Mouse (Mus musculus): ENCODE measurements around the gene Dcdc2c. TPM values are rescaled to one million over a fixed set of nuclear protein-coding genes. Genes with fewer than 3 reads are reported as not detected.
A peak's percentile ranks its signal among the peaks of the same experiment; 100 is the strongest.

Gene Dcdc2c
- polyA plus RNA-seq, 1 experiment, result 0.05 TPM

DNA sequence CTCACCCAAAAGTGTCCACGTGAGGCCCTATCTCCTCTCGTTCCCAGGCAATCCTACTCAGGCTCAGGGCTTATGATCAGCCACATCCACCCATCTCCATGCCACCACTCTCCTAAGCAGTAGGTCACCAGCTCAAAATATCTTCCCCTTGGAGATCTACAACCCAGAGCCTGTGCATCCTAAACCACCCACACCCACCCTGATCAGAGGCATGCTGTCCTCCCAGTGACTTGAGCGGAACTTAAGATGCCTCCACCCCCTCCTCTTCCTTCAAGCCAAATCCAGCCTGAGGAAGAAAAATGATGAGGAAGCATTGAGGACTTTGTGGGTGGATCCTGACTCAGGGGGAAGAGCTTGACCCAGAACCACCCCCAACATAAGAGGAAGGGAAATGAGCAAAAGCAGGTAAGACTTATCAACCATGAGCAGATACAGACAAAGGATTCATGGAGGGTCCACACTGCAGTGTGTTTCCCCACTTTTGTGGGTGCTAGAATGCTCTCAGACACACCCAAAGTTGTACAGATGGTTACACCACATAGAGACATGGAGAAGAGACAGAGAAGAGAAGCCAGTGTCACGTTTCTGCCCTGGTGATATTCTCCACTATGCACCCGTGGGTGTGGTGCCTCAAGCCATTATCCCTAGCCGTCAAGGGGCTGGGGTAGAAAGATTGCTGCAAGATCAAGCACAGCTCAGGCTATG is 23.3 kb upstream of the Dcdc2c start:
- H3K79me2 ChIP-seq (ENCODE audit: control insufficient read depth, insufficient read depth), result no peaks in the 10 kb centered on the region

DNA sequence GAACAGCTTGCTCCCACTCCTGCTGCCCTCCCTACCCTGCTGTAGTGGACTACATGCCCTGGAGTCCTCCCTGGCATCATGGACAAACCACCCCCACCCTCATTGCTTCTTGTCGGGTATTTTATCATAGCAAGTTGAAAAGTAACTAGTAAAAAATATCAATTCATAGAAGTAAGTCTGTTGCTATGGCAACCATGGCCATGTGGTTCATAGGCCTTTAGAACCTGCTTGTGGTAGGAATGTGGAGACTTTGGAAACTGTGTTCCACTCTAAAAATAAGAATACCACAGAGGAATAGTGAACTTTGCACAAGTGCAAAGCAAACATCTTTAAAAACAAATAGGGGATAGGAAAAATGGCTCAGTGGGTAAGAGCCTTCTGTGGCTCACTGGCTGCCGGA is 20.0 kb upstream of the Dcdc2c start:
- TF ChIP-seq USF1 (IDR thresholded peaks at IDR 0.05; ENCODE audit: low read depth), result no peak
- TF ChIP-seq REST (IDR thresholded peaks at IDR 0.05; ENCODE audit: insufficient read depth, insufficient read length), result no peak
- no peak for TF ChIP-seq POLR2A (IDR thresholded peaks at IDR 0.05; ENCODE audit: insufficient read length, low read depth)
- TF ChIP-seq TCF12 (IDR thresholded peaks at IDR 0.05; ENCODE audit: insufficient read depth, poor library complexity, severe bottlenecking), result no peak
- no peak for TF ChIP-seq E2F4 (IDR thresholded peaks at IDR 0.05; ENCODE audit: insufficient read depth)
- TF ChIP-seq MYOG (IDR thresholded peaks at IDR 0.05; ENCODE audit: control insufficient read depth in 1 of 3, insufficient read depth in 1 of 3, insufficient read length in 2 of 3, low read depth in 2 of 3), result no peak
- TF ChIP-seq MAX (IDR thresholded peaks at IDR 0.05; ENCODE audit: low read depth), result no peak
- TF ChIP-seq CEBPB (IDR thresholded peaks at IDR 0.05; ENCODE audit: insufficient read depth, poor library complexity, severe bottlenecking), result no peak
- TF ChIP-seq MYOD1 (IDR thresholded peaks at IDR 0.05; ENCODE audit: control insufficient read depth in 1 of 3, insufficient read length in 2 of 3, low read depth in 2 of 3), result no peak
- TF ChIP-seq POLR2AphosphoS2 (IDR thresholded peaks at IDR 0.05; ENCODE audit: insufficient read length, low read depth), result no peak
- no peak for TF ChIP-seq TCF3 (IDR thresholded peaks at IDR 0.05; ENCODE audit: insufficient read length, low read depth)
- TF ChIP-seq SRF (IDR thresholded peaks at IDR 0.05; ENCODE audit: control insufficient read depth, insufficient read length, low read depth), result no peak
- Histone ChIP-seq H3K36me3 (ENCODE audit: control insufficient read depth, insufficient read depth) (no peaks in the 10 kb centered on the region), H3K27me3 (ENCODE audit: control insufficient read depth, insufficient read depth, insufficient read length) (no peaks in the 10 kb centered on the region), H3K4me2 (ENCODE audit: low read depth) (no peak overlapping the region), H3K79me2 (ENCODE audit: control insufficient read depth, insufficient read depth) (no peaks in the 10 kb centered on the region), H3K4me3 (no peak overlapping the region), H3ac (ENCODE audit: control insufficient read depth, insufficient read length) (no peak overlapping the region)

More for the DNA sequence above, 23.3 kb upstream of the Dcdc2c start:
- H3K4me3 ChIP-seq, result no peak overlapping the region
- TF ChIP-seq TCF3 (IDR thresholded peaks at IDR 0.05; ENCODE audit: insufficient read length, low read depth) (no peak), POLR2AphosphoS2 (IDR thresholded peaks at IDR 0.05; ENCODE audit: insufficient read length, low read depth) (no peak), MYOD1 (IDR thresholded peaks at IDR 0.05; ENCODE audit: control insufficient read depth in 1 of 3, insufficient read length in 2 of 3, low read depth in 2 of 3) (no peak), MYOG (IDR thresholded peaks at IDR 0.05; ENCODE audit: control insufficient read depth in 1 of 3, insufficient read depth in 1 of 3, insufficient read length in 2 of 3, low read depth in 2 of 3) (no peak), POLR2A (IDR thresholded peaks at IDR 0.05; ENCODE audit: insufficient read length, low read depth) (no peak), CEBPB (IDR thresholded peaks at IDR 0.05; ENCODE audit: insufficient read depth, poor library complexity, severe bottlenecking) (no peak)
- no peak overlapping the region for H3ac ChIP-seq (ENCODE audit: control insufficient read depth, insufficient read length)
- H3K27me3 ChIP-seq (ENCODE audit: control insufficient read depth, insufficient read depth, insufficient read length), result peaks cover 4% of the 10 kb centered on the region
- no peak overlapping the region for H3K4me2 ChIP-seq (ENCODE audit: low read depth)
- H3K36me3 ChIP-seq (ENCODE audit: control insufficient read depth, insufficient read depth), result no peaks in the 10 kb centered on the region

DNA sequence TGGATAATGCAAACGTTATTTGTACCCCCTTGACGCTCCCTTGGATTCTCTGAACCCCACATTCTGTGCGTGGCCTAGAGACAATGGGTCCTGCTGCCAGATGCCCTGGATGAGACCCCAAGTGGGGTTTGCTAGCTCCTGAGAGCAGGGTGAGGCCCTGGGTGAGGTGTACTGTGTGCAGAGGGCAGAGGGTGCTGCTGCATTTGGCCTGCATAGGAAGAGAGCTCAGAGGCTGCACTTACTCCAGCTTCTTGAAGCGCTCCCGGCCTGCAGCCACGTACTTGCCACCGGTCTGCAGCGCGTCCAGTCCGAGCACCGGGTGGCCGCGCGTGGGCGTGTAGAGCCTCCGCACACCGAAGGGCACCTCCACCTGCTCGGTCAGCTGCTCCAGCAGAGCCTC is 424 bp downstream of the Dcdc2c start:
- Histone ChIP-seq H3K79me2 (ENCODE audit: control insufficient read depth, insufficient read depth) (no peaks in the 10 kb centered on the region), H3ac (ENCODE audit: control insufficient read depth, insufficient read length) (no peak overlapping the region), H3K27me3 (ENCODE audit: control insufficient read depth, insufficient read depth, insufficient read length) (no peaks in the 10 kb centered on the region), H3K4me2 (ENCODE audit: low read depth) (no peak overlapping the region), H3K4me3 (no peak overlapping the region), H3K36me3 (ENCODE audit: control insufficient read depth, insufficient read depth) (no peaks in the 10 kb centered on the region)
- no peak for TF ChIP-seq MYOD1 (IDR thresholded peaks at IDR 0.05; ENCODE audit: control insufficient read depth in 1 of 3, insufficient read length in 2 of 3, low read depth in 2 of 3)
- no peak for TF ChIP-seq POLR2AphosphoS2 (IDR thresholded peaks at IDR 0.05; ENCODE audit: insufficient read length, low read depth)
- no peak for TF ChIP-seq E2F4 (IDR thresholded peaks at IDR 0.05; ENCODE audit: insufficient read depth)
- TF ChIP-seq SRF (IDR thresholded peaks at IDR 0.05; ENCODE audit: control insufficient read depth, insufficient read length, low read depth), result no peak
- no peak for TF ChIP-seq TCF12 (IDR thresholded peaks at IDR 0.05; ENCODE audit: insufficient read depth, poor library complexity, severe bottlenecking)
- no peak for TF ChIP-seq MYOG (IDR thresholded peaks at IDR 0.05; ENCODE audit: control insufficient read depth in 1 of 3, insufficient read depth in 1 of 3, insufficient read length in 2 of 3, low read depth in 2 of 3)
- TF ChIP-seq REST (IDR thresholded peaks at IDR 0.05; ENCODE audit: insufficient read depth, insufficient read length), result no peak
- TF ChIP-seq USF1 (IDR thresholded peaks at IDR 0.05; ENCODE audit: low read depth), result no peak
- TF ChIP-seq CEBPB (IDR thresholded peaks at IDR 0.05; ENCODE audit: insufficient read depth, poor library complexity, severe bottlenecking), result no peak
- TF ChIP-seq POLR2A (IDR thresholded peaks at IDR 0.05; ENCODE audit: insufficient read length, low read depth), result no peak
- no peak for TF ChIP-seq TCF3 (IDR thresholded peaks at IDR 0.05; ENCODE audit: insufficient read length, low read depth)
- no peak for TF ChIP-seq MAX (IDR thresholded peaks at IDR 0.05; ENCODE audit: low read depth)

DNA sequence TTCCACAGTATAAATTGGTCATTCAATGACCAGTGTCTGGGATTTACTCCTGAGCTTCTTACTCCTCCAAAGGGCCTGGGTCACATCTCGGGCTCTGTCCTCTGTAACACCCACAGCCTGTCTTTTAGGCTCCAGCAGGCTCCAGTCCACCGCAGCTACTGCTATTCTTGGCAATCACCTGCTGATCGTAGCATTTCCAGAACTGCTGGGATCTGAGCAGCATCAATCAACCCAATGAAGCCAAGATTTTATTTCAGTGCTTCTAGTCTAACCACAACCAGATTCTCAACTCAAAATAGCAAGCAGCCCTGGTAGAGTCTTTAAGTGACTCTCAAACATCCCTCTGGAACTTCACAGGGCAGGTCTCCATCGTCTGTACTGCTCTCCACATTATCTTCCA is 3.3 kb downstream of the Dcdc2c start:
- H3ac ChIP-seq (ENCODE audit: control insufficient read depth, insufficient read length), result no peak overlapping the region
- no peaks in the 10 kb centered on the region for H3K79me2 ChIP-seq (ENCODE audit: control insufficient read depth, insufficient read depth)
- TF ChIP-seq MYOD1 (IDR thresholded peaks at IDR 0.05; ENCODE audit: control insufficient read depth in 1 of 3, insufficient read length in 2 of 3, low read depth in 2 of 3), result peak in 1 of 3 experiments; percentile 34
- TF ChIP-seq MYOG (IDR thresholded peaks at IDR 0.05; ENCODE audit: control insufficient read depth in 1 of 3, insufficient read depth in 1 of 3, insufficient read length in 2 of 3, low read depth in 2 of 3), result peak in 2 of 3 experiments; percentile 34 to 65
- TF ChIP-seq USF1 (IDR thresholded peaks at IDR 0.05; ENCODE audit: low read depth), result no peak
- H3K4me3 ChIP-seq, result no peak overlapping the region
- no peaks in the 10 kb centered on the region for H3K27me3 ChIP-seq (ENCODE audit: control insufficient read depth, insufficient read depth, insufficient read length)
- H3K36me3 ChIP-seq (ENCODE audit: control insufficient read depth, insufficient read depth), result no peaks in the 10 kb centered on the region
- peak overlapping the region; percentile 27 for H3K4me2 ChIP-seq (ENCODE audit: low read depth)

DNA sequence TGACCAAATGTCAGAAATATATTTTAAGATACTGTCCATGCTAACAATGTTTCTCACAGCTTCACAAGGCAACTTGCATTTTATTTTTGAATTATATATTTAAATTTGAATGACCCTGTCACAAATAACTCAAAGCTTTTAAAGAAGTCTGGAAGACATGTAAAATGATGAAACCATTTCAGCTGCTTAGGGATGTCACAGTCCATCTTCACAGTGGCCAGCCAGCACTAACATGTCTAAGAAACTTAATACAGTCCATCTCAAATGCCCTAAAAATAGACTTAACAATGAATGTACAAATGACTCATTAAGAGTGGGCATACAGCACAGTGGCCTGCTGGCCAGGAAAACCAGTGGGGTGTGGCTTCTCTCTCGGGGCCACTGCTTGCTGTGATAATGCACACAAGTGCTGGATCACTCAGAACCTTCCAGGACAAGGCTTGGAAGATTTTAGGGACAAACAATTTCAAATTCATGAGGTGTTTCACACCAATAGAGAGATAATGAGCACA is 37.9 kb downstream of the Dcdc2c start:
- Histone ChIP-seq H3K36me3 (ENCODE audit: control insufficient read depth, insufficient read depth) (no peaks in the 10 kb centered on the region), H3K79me2 (ENCODE audit: control insufficient read depth, insufficient read depth) (no peaks in the 10 kb centered on the region), H3K4me3 (no peak overlapping the region)

More for the DNA sequence above, 37.9 kb downstream of the Dcdc2c start:
- peak; percentile 59; the same call in 1 of the 2 replicates for TF ChIP-seq CEBPB (IDR thresholded peaks at IDR 0.05; ENCODE audit: insufficient read depth, poor library complexity, severe bottlenecking)
- TF ChIP-seq MYOG (IDR thresholded peaks at IDR 0.05; ENCODE audit: control insufficient read depth in 1 of 3, insufficient read depth in 1 of 3, insufficient read length in 2 of 3, low read depth in 2 of 3), result peak in 2 of 3 experiments; percentile 10 to 37
- TF ChIP-seq REST (IDR thresholded peaks at IDR 0.05; ENCODE audit: insufficient read depth, insufficient read length), result no peak
- TF ChIP-seq TCF12 (IDR thresholded peaks at IDR 0.05; ENCODE audit: insufficient read depth, poor library complexity, severe bottlenecking), result peak; percentile 8
- TF ChIP-seq TCF3 (IDR thresholded peaks at IDR 0.05; ENCODE audit: insufficient read length, low read depth), result no peak
- TF ChIP-seq MYOD1 (IDR thresholded peaks at IDR 0.05; ENCODE audit: control insufficient read depth in 1 of 3, insufficient read length in 2 of 3, low read depth in 2 of 3), result peak; percentile 79 to 98 (median 85)
- no peak overlapping the region for H3ac ChIP-seq (ENCODE audit: control insufficient read depth, insufficient read length)
- peak overlapping the region; percentile 63 for H3K4me2 ChIP-seq (ENCODE audit: low read depth)
- no peaks in the 10 kb centered on the region for H3K27me3 ChIP-seq (ENCODE audit: control insufficient read depth, insufficient read depth, insufficient read length)
